Mouse (Mus musculus): Measurements from ENCODE around the gene Dgat2.

The Dgat2 gene

GRCm38 (mm10) chr7:99193926-99194325 is 11.4 kb upstream of the Dgat2 start:
- no peak for DNase-seq (ENCODE audit: low read depth, low spot score)

GRCm38 (mm10) chr7:99191411-99191810 is 8.9 kb upstream of the Dgat2 start:
- DNase-seq (ENCODE audit: low read depth, low spot score): no peak

- no peak for DNase-seq (ENCODE audit: low read depth, low spot score)
Observed at GRCm38 (mm10) chr7:99189885-99190284, 7.4 kb upstream of the Dgat2 start.

- DNase-seq (ENCODE audit: low read depth, low spot score): no peak
Observed at GRCm38 (mm10) chr7:99188630-99189029, 6.1 kb upstream of the Dgat2 start.

- no peak for DNase-seq (ENCODE audit: low read depth, low spot score)
Observed at GRCm38 (mm10) chr7:99187451-99187850, 4.9 kb upstream of the Dgat2 start.

GRCm38 (mm10) chr7:99185405-99185804 is 2.9 kb upstream of the Dgat2 start:
- no peak for DNase-seq (ENCODE audit: low read depth, low spot score)

- DNase-seq (ENCODE audit: low read depth, low spot score): no peak
Observed at GRCm38 (mm10) chr7:99183751-99184150, 1.2 kb upstream of the Dgat2 start.

- DNase-seq (ENCODE audit: low read depth, low spot score): peak; percentile 33
Observed at GRCm38 (mm10) chr7:99181619-99182431, 694 bp downstream of the Dgat2 start.

- no peak for DNase-seq (ENCODE audit: low read depth, low spot score)
Observed at GRCm38 (mm10) chr7:99180162-99180561, 2.4 kb downstream of the Dgat2 start.

GRCm38 (mm10) chr7:99179271-99179670 is 3.2 kb downstream of the Dgat2 start:
- no peak for DNase-seq (ENCODE audit: low read depth, low spot score)

- no peak for DNase-seq (ENCODE audit: low read depth, low spot score)
Observed at GRCm38 (mm10) chr7:99177386-99177785, 5.1 kb downstream of the Dgat2 start.

GRCm38 (mm10) chr7:99175666-99176065 is 6.9 kb downstream of the Dgat2 start:
- DNase-seq (ENCODE audit: low read depth, low spot score): no peak

- DNase-seq (ENCODE audit: low read depth, low spot score): no peak
Observed at GRCm38 (mm10) chr7:99175118-99175517, 7.4 kb downstream of the Dgat2 start.

GRCm38 (mm10) chr7:99174006-99174405 is 8.5 kb downstream of the Dgat2 start:
- DNase-seq (ENCODE audit: low read depth, low spot score): no peak

- DNase-seq (ENCODE audit: low read depth, low spot score): no peak
Observed at GRCm38 (mm10) chr7:99172898-99173297, 9.6 kb downstream of the Dgat2 start.

GRCm38 (mm10) chr7:99171730-99172463 is 10.6 kb downstream of the Dgat2 start:
- DNase-seq (ENCODE audit: low read depth, low spot score): peak; percentile 14

GRCm38 (mm10) chr7:99170519-99170918 is 12.0 kb downstream of the Dgat2 start:
- no peak for DNase-seq (ENCODE audit: low read depth, low spot score)

- no peak for DNase-seq (ENCODE audit: low read depth, low spot score)
Observed at GRCm38 (mm10) chr7:99169717-99170403, 12.7 kb downstream of the Dgat2 start.

GRCm38 (mm10) chr7:99168756-99169155 is 13.8 kb downstream of the Dgat2 start:
- DNase-seq (ENCODE audit: low read depth, low spot score): no peak

- no peak for DNase-seq (ENCODE audit: low read depth, low spot score)
Observed at GRCm38 (mm10) chr7:99167939-99168338, 14.6 kb downstream of the Dgat2 start.

GRCm38 (mm10) chr7:99166159-99166558 is 16.4 kb downstream of the Dgat2 start:
- no peak for DNase-seq (ENCODE audit: low read depth, low spot score)

- DNase-seq (ENCODE audit: low read depth, low spot score): no peak
Observed at GRCm38 (mm10) chr7:99164873-99165410, 17.6 kb downstream of the Dgat2 start.

Measured in ES-CJ7 (cell line).